Mouse (Mus musculus): ENCODE measurements around the gene Mpo. TPM values are rescaled to one million over a fixed set of nuclear protein-coding genes. Genes with fewer than 3 reads are reported as not detected.
A peak's percentile ranks its signal among the peaks of the same experiment; 100 is the strongest.

Gene Mpo
- polyA plus RNA-seq, 1 experiment from 2014 or later: 5.0 TPM

DNA sequence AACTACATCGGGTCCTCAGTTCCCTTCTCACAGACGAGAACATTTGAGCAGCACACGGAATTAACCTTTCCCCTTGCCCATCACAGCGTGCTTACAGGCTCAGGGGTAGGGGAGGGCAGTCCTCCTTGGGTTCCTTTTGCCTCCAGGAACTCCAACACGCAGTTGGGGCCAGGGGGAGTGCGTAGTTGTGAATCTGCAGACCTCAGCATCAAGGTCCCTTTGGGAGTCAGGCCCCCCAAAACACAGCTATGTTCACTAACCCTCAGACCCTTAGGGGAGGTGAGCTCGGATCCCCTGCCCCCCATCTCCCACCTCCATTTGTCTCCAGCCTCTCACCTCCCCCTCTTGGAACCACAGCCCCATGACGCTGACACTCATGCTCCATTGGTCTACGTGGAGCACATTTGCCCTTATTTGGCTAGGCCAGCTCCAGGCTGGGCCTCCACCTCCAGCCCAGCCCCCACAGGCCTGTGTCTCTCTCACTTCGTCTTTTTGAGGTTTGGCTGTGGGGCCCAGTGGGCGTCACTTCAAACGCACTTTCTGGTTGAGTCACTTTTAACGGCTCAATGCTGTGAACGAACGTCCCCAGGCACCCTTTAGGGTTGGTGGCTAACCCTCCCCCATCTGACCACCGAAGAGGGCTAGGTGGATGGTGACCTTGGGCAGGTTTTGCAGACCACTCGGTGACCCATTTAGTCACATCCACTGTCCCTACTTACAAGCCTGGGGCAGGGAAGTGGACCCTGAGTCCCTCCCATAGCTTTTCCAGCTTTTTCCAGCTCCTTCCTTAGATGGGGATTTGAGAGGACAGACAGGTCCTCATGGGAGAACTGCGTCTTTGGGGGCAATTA, 44.0 kb upstream of the Mpo start:
- Histone ChIP-seq H3K27ac (ENCODE audit: low read length) (peak overlapping the region; percentile 71), H3K9me3 (ENCODE audit: control insufficient read depth, low read depth, low read length) (no peaks in the 10 kb centered on the region), H3K4me2 (replicated peaks; ENCODE audit: low read depth, low read length) (peak overlapping the region; percentile 10; the same call in 1 of the 2 replicates), H3K36me3 (ENCODE audit: control insufficient read depth, insufficient read depth, low read length) (peaks cover 8% of the 10 kb centered on the region; the same call in 1 of the 2 replicates), H3K4me1 (ENCODE audit: control insufficient read depth, insufficient read depth, low read length) (0 out of 2 replicates have a peak, but pooled peaks cover 3% of the 10 kb centered on the region), H3K9ac (replicated peaks; ENCODE audit: low read depth, low read length) (no peak overlapping the region), H3K4me3 (ENCODE audit: low read depth, low read length) (no peak overlapping the region), H3K27me3 (ENCODE audit: control insufficient read depth, insufficient read depth, low read length) (no peaks in the 10 kb centered on the region)
- ATAC-seq (ENCODE audit: insufficient number of reproducible peaks, insufficient read depth, low FRiP score, low read depth): peak; percentile 78; the same call in 1 of the 2 replicates
- 36% methylated on average over 18 of the region's 18 CpGs for WGBS

DNA sequence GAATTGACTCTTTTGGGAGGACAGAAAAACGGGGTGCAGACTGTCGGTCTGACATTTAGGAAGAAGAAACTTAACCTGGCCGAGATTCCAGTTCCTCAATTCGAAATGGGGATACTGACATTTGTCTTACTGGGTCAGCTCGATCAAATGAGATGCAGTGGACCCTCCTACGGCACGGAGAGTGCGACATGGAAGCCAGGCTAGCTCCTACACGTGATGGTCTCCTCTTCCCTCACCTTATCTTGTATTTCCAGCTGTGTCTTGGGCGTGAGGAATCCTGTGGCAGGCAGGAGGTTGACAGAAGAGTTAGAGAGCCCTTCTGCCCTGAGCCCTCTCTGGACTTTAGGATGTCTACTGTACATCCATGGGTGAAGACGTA, 43.3 kb upstream of the Mpo start:
- Histone ChIP-seq H3K4me3 (ENCODE audit: low read depth, low read length) (no peak overlapping the region), H3K4me1 (ENCODE audit: control insufficient read depth, insufficient read depth, low read length) (0 out of 2 replicates have a peak, but pooled peaks cover 3% of the 10 kb centered on the region), H3K27ac (ENCODE audit: low read length) (0 out of 2 replicates have a peak overlapping the region, but pooled peaks have one; percentile 33), H3K4me2 (replicated peaks; ENCODE audit: low read depth, low read length) (no peak overlapping the region), H3K27me3 (ENCODE audit: control insufficient read depth, insufficient read depth, low read length) (no peaks in the 10 kb centered on the region), H3K9ac (replicated peaks; ENCODE audit: low read depth, low read length) (no peak overlapping the region), H3K36me3 (ENCODE audit: control insufficient read depth, insufficient read depth, low read length) (peaks cover 2% of the 10 kb centered on the region; the same call in 1 of the 2 replicates), H3K9me3 (ENCODE audit: control insufficient read depth, low read depth, low read length) (no peaks in the 10 kb centered on the region)
- 76% methylated on average over 11 of the region's 11 CpGs for WGBS
- ATAC-seq (ENCODE audit: insufficient number of reproducible peaks, insufficient read depth, low FRiP score, low read depth): peak; percentile 64; the same call in 1 of the 2 replicates

DNA sequence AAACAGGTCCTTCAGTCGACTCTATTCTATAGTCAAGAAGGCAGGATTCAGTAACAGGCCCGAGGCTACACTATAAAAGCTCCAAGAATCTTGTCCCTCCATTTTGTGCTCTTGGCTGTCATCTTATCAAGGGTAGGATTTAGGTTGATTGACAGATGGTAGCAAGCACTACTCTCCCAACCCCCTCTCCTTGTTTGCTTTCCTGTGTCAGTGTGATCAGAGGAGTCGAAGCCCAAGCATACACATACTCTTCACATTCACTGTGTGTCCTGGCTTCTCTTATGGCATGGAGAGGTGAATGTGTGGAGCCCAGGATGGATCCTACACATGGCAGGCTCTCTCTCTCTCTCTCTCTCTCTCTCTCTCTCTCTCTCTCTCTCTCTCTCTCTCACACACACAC, 42.9 kb upstream of the Mpo start:
- ATAC-seq (ENCODE audit: insufficient number of reproducible peaks, insufficient read depth, low FRiP score, low read depth): no peak
- 79% methylated on average over 3 of the region's 3 CpGs for WGBS
- H3K36me3 ChIP-seq (ENCODE audit: control insufficient read depth, insufficient read depth, low read length): no peaks in the 10 kb centered on the region
- no peaks in the 10 kb centered on the region for H3K9me3 ChIP-seq (ENCODE audit: control insufficient read depth, low read depth, low read length)
- no peaks in the 10 kb centered on the region for H3K27me3 ChIP-seq (ENCODE audit: control insufficient read depth, insufficient read depth, low read length)
- H3K27ac ChIP-seq (ENCODE audit: low read length): no peak overlapping the region
- H3K4me2 ChIP-seq (replicated peaks; ENCODE audit: low read depth, low read length): no peak overlapping the region
- no peak overlapping the region for H3K9ac ChIP-seq (replicated peaks; ENCODE audit: low read depth, low read length)
- H3K4me3 ChIP-seq (ENCODE audit: low read depth, low read length): no peak overlapping the region
- H3K4me1 ChIP-seq (ENCODE audit: control insufficient read depth, insufficient read depth, low read length): 0 out of 2 replicates have a peak, but pooled peaks cover 3% of the 10 kb centered on the region

DNA sequence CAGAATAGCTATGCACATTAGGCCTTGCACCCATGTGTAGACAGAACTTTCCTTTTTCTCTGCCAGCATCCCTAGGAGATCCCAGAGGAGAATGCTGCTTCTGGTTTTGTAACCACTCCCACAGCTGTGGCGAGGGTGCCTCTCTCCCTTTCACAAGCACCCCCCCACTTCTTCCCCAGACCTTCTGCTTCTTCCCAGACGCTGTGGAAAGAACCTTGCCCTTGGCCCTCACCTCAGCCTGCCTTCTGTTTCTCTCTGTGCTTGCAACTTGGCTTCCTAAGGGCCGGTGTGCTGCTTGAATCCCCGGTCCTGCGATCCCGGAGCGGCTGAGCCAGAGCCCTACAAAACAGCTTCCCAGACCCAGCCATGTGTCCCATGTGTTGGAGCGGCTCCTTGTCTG, 42.4 kb upstream of the Mpo start:
- H3K9me3 ChIP-seq (ENCODE audit: control insufficient read depth, low read depth, low read length): no peaks in the 10 kb centered on the region
- ATAC-seq (ENCODE audit: insufficient number of reproducible peaks, insufficient read depth, low FRiP score, low read depth): no peak
- no peak overlapping the region for H3K9ac ChIP-seq (replicated peaks; ENCODE audit: low read depth, low read length)
- no peaks in the 10 kb centered on the region for H3K27me3 ChIP-seq (ENCODE audit: control insufficient read depth, insufficient read depth, low read length)
- no peak overlapping the region for H3K4me3 ChIP-seq (ENCODE audit: low read depth, low read length)
- H3K27ac ChIP-seq (ENCODE audit: low read length): no peak overlapping the region; the same call in 1 of the 2 replicates
- no peak overlapping the region for H3K4me2 ChIP-seq (replicated peaks; ENCODE audit: low read depth, low read length)
- 76% methylated on average over 8 of the region's 8 CpGs for WGBS
- 0 out of 2 replicates have a peak, but pooled peaks cover 3% of the 10 kb centered on the region for H3K4me1 ChIP-seq (ENCODE audit: control insufficient read depth, insufficient read depth, low read length)
- H3K36me3 ChIP-seq (ENCODE audit: control insufficient read depth, insufficient read depth, low read length): no peaks in the 10 kb centered on the region

DNA sequence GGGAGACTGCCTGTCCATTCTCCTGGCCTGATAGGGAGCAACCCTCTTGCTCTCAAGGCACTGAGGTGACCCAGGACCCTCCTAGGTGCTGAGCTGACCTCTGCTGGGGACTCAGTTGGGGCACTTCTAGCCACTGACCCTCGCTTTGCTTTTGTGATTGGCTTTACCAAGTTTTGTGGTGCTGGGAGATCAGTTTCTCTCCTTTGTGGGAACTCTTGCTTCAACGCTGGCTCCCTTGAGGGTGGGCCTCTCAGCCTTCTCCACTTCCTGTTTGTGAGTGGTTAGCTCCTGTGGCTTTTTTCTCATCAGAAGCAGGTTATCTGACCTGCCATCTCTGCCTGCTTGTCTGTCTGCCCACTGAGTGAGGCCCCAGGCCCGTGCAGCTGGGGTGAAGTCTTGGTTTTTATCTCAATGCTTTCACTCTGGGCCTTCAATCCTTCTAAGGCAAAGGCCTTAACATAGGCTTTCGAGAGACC, 41.9 kb upstream of the Mpo start:
- Histone ChIP-seq H3K4me2 (replicated peaks; ENCODE audit: low read depth, low read length) (no peak overlapping the region), H3K27ac (ENCODE audit: low read length) (no peak overlapping the region; the same call in 1 of the 2 replicates), H3K27me3 (ENCODE audit: control insufficient read depth, insufficient read depth, low read length) (no peaks in the 10 kb centered on the region), H3K9ac (replicated peaks; ENCODE audit: low read depth, low read length) (no peak overlapping the region), H3K4me1 (ENCODE audit: control insufficient read depth, insufficient read depth, low read length) (0 out of 2 replicates have a peak, but pooled peaks cover 3% of the 10 kb centered on the region), H3K36me3 (ENCODE audit: control insufficient read depth, insufficient read depth, low read length) (no peaks in the 10 kb centered on the region), H3K9me3 (ENCODE audit: control insufficient read depth, low read depth, low read length) (no peaks in the 10 kb centered on the region), H3K4me3 (ENCODE audit: low read depth, low read length) (no peak overlapping the region)
- WGBS: 57% methylated on average over 4 of the region's 4 CpGs
- no peak for ATAC-seq (ENCODE audit: insufficient number of reproducible peaks, insufficient read depth, low FRiP score, low read depth)

DNA sequence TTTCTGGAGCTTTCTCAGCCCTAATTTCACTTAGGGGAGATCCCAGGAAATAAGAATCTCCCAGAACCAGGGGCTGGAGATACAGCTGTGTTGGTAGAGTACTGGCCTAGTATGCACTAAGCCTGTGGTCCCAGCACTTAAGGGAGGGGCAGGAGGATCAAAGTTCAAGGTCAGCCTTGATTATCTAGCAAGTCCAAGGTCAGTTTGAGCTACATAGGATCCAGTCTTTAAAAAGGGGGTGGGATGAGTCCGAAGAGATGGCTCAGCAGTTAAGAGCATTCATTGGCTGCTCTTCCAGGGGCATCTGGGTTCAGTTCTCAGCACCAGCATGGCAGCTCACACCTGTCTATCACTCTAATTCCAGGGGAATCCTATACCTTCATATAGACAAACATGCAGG, 41.1 kb upstream of the Mpo start:
- ATAC-seq (ENCODE audit: insufficient number of reproducible peaks, insufficient read depth, low FRiP score, low read depth): no peak
- Histone ChIP-seq H3K9ac (replicated peaks; ENCODE audit: low read depth, low read length) (no peak overlapping the region), H3K4me1 (ENCODE audit: control insufficient read depth, insufficient read depth, low read length) (0 out of 2 replicates have a peak, but pooled peaks cover 3% of the 10 kb centered on the region), H3K9me3 (ENCODE audit: control insufficient read depth, low read depth, low read length) (no peaks in the 10 kb centered on the region), H3K27me3 (ENCODE audit: control insufficient read depth, insufficient read depth, low read length) (no peaks in the 10 kb centered on the region), H3K4me2 (replicated peaks; ENCODE audit: low read depth, low read length) (no peak overlapping the region), H3K4me3 (ENCODE audit: low read depth, low read length) (no peak overlapping the region), H3K27ac (ENCODE audit: low read length) (no peak overlapping the region), H3K36me3 (ENCODE audit: control insufficient read depth, insufficient read depth, low read length) (no peaks in the 10 kb centered on the region)
- WGBS: 93% methylated on average over 1 of the region's 1 CpGs

DNA sequence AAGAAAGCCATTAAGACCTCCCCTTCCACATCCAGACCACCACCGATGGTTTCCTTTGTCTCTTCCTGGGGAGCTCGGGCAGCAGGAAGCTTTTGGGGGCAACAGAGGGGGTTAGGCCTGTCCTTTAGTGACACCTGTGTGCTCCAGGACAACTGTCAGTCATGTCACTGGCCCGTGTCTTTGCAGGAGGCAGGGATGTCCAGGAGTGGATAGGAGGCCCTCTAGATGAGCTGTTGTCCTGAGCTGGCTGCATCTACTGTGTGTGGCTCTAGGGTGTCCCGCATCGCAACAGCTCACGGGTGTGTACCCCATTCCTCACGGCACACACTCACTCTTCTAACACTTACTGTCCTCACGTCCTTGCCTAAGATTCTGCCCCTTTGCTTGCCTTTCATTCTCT, 40.1 kb upstream of the Mpo start:
- no peak for ATAC-seq (ENCODE audit: insufficient number of reproducible peaks, insufficient read depth, low FRiP score, low read depth)
- Histone ChIP-seq H3K27me3 (ENCODE audit: control insufficient read depth, insufficient read depth, low read length) (no peaks in the 10 kb centered on the region), H3K36me3 (ENCODE audit: control insufficient read depth, insufficient read depth, low read length) (no peaks in the 10 kb centered on the region), H3K27ac (ENCODE audit: low read length) (no peak overlapping the region), H3K4me1 (ENCODE audit: control insufficient read depth, insufficient read depth, low read length) (0 out of 2 replicates have a peak, but pooled peaks cover 3% of the 10 kb centered on the region), H3K4me3 (ENCODE audit: low read depth, low read length) (no peak overlapping the region), H3K9me3 (ENCODE audit: control insufficient read depth, low read depth, low read length) (no peaks in the 10 kb centered on the region), H3K4me2 (replicated peaks; ENCODE audit: low read depth, low read length) (no peak overlapping the region), H3K9ac (replicated peaks; ENCODE audit: low read depth, low read length) (no peak overlapping the region)
- WGBS: 83% methylated on average over 8 of the region's 8 CpGs

DNA sequence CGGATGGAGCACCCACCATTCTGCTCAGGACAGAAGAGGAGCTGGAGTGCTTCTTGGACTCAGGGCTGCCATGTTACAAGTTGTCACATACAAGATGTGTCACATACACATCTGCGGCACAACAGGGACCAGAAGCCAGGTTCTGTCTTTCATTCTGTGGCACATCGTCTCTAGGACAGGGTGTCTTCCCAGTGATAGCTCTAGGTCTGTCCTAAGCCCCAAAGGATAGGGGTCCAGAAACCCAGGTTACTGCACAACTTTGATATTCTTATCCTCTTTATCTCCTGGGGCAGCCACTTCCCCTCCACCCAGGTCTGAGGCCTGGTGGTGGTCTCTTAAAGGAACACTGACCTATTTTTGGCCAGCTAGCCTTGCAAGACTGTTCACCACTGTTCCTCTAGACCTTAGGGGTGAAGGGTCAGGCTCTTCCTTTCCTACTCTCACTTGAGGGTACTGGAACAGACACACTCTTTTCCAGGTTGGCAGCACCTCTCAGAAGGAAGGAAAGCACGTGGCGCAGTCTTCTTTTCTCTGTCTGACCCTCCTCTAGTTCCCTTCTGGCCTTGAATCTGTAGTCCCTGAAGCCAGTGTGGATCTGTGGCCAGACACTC, 39.4 kb upstream of the Mpo start:
- Histone ChIP-seq H3K27ac (ENCODE audit: low read length) (no peak overlapping the region), H3K4me3 (ENCODE audit: low read depth, low read length) (no peak overlapping the region), H3K9ac (replicated peaks; ENCODE audit: low read depth, low read length) (no peak overlapping the region), H3K4me1 (ENCODE audit: control insufficient read depth, insufficient read depth, low read length) (no peaks in the 10 kb centered on the region), H3K4me2 (replicated peaks; ENCODE audit: low read depth, low read length) (no peak overlapping the region), H3K27me3 (ENCODE audit: control insufficient read depth, insufficient read depth, low read length) (no peaks in the 10 kb centered on the region), H3K36me3 (ENCODE audit: control insufficient read depth, insufficient read depth, low read length) (no peaks in the 10 kb centered on the region), H3K9me3 (ENCODE audit: control insufficient read depth, low read depth, low read length) (no peaks in the 10 kb centered on the region)
- ATAC-seq (ENCODE audit: insufficient number of reproducible peaks, insufficient read depth, low FRiP score, low read depth): no peak
- 87% methylated on average over 5 of the region's 5 CpGs for WGBS

Data from stomach, embryonic 14.5 days (tissue).